Mouse (Mus musculus): ENCODE measurements around the gene Capg. TPM values are rescaled to one million over a fixed set of nuclear protein-coding genes. Genes with fewer than 3 reads are reported as not detected.

Gene Capg
- total and polyA plus RNA-seq, 3 experiments = 9.5 to 16.1 (median 10.8) TPM

GRCm38 (mm10) chr6:72552171-72553078, 8.2 kb downstream of the Capg start:
- Histone ChIP-seq H3K79me2 (replicated peaks; ENCODE audit: control insufficient read depth, insufficient read depth, low read length) (no peaks in the 10 kb centered on the region), H3K9ac (ENCODE audit: low read depth, low read length) (peak overlapping the region; percentile 66), H3K27ac (peak overlapping the region; percentile 83), H3K36me3 (ENCODE audit: control insufficient read depth, insufficient read depth, low read length) (no peaks in the 10 kb centered on the region), H3K27me3 (ENCODE audit: control insufficient read depth, insufficient read depth, low read length) (no peaks in the 10 kb centered on the region), H3K4me1 (ENCODE audit: control insufficient read depth, insufficient read depth, low read length) (peaks cover 10% of the 10 kb centered on the region), H3K4me3 (peak overlapping the region; percentile 50)
- TF ChIP-seq EP300 (IDR thresholded peaks at IDR 0.05; ENCODE audit: insufficient read depth, low read depth, low read length) = peak; percentile 81; the same call in 1 of the 2 replicates
- peak; percentile 90 for TF ChIP-seq POLR2A (IDR thresholded peaks at IDR 0.05; ENCODE audit: insufficient read depth, low read depth, low read length)
- 0 out of 2 replicates have a peak, but pooled peaks have one; percentile 11 for TF ChIP-seq CTCF (IDR thresholded peaks at IDR 0.05)
- WGBS = 14% methylated on average over 27 of the region's 27 CpGs
- DNase-seq = peak; percentile 76 to 87
- intact Hi-C loops (cut with DNase I) = no loop called here

- Histone ChIP-seq H3K4me3 (peak overlapping the region; percentile 50), H3K4me1 (ENCODE audit: control insufficient read depth, insufficient read depth, low read length) (peaks cover 10% of the 10 kb centered on the region), H3K79me2 (replicated peaks; ENCODE audit: control insufficient read depth, insufficient read depth, low read length) (no peaks in the 10 kb centered on the region), H3K27me3 (ENCODE audit: control insufficient read depth, insufficient read depth, low read length) (no peaks in the 10 kb centered on the region), H3K9ac (ENCODE audit: low read depth, low read length) (peak overlapping the region; percentile 66), H3K36me3 (ENCODE audit: control insufficient read depth, insufficient read depth, low read length) (no peaks in the 10 kb centered on the region), H3K27ac (peak overlapping the region; percentile 83)
- no peak for TF ChIP-seq EP300 (IDR thresholded peaks at IDR 0.05; ENCODE audit: insufficient read depth, low read depth, low read length)
- no peak for TF ChIP-seq CTCF (IDR thresholded peaks at IDR 0.05)
- TF ChIP-seq POLR2A (IDR thresholded peaks at IDR 0.05; ENCODE audit: insufficient read depth, low read depth, low read length) = no peak
- WGBS = 5% methylated on average over 8 of the region's 8 CpGs
- intact Hi-C loops (cut with DNase I) = no loop called here
- DNase-seq = no peak
These were observed 8.9 kb downstream of the Capg start for GRCm38 (mm10) chr6:72553079-72553412.

GRCm38 (mm10) chr6:72560801-72561200, 16.6 kb downstream of the Capg start:
- Histone ChIP-seq H3K9ac (ENCODE audit: low read depth, low read length) (no peak overlapping the region), H3K36me3 (ENCODE audit: control insufficient read depth, insufficient read depth, low read length) (no peaks in the 10 kb centered on the region), H3K4me1 (ENCODE audit: control insufficient read depth, insufficient read depth, low read length) (peaks cover under 1% of the 10 kb centered on the region), H3K4me3 (no peak overlapping the region), H3K27me3 (ENCODE audit: control insufficient read depth, insufficient read depth, low read length) (no peaks in the 10 kb centered on the region), H3K27ac (no peak overlapping the region), H3K79me2 (replicated peaks; ENCODE audit: control insufficient read depth, insufficient read depth, low read length) (no peaks in the 10 kb centered on the region)
- TF ChIP-seq POLR2A (IDR thresholded peaks at IDR 0.05; ENCODE audit: insufficient read depth, low read depth, low read length) (no peak), EP300 (IDR thresholded peaks at IDR 0.05; ENCODE audit: insufficient read depth, low read depth, low read length) (no peak), CTCF (IDR thresholded peaks at IDR 0.05) (no peak)
- WGBS = 91% methylated on average over 8 of the region's 8 CpGs
- no peak for DNase-seq
- intact Hi-C loops (cut with DNase I) = no loop called here

- Histone ChIP-seq H3K9ac (ENCODE audit: low read depth, low read length) (no peak overlapping the region), H3K4me1 (ENCODE audit: control insufficient read depth, insufficient read depth, low read length) (peaks cover 1% of the 10 kb centered on the region), H3K79me2 (replicated peaks; ENCODE audit: control insufficient read depth, insufficient read depth, low read length) (no peaks in the 10 kb centered on the region), H3K36me3 (ENCODE audit: control insufficient read depth, insufficient read depth, low read length) (no peaks in the 10 kb centered on the region), H3K4me3 (no peak overlapping the region), H3K27ac (no peak overlapping the region), H3K27me3 (ENCODE audit: control insufficient read depth, insufficient read depth, low read length) (no peaks in the 10 kb centered on the region)
- TF ChIP-seq POLR2A (IDR thresholded peaks at IDR 0.05; ENCODE audit: insufficient read depth, low read depth, low read length) (no peak), CTCF (IDR thresholded peaks at IDR 0.05) (no peak), EP300 (IDR thresholded peaks at IDR 0.05; ENCODE audit: insufficient read depth, low read depth, low read length) (no peak)
- no peak for DNase-seq
- intact Hi-C loops (cut with DNase I) = no loop called here
- WGBS = 65% methylated on average over 6 of the region's 6 CpGs
These were observed 18.3 kb downstream of the Capg start for GRCm38 (mm10) chr6:72562486-72562885.

GRCm38 (mm10) chr6:72562894-72563293, 18.7 kb downstream of the Capg start:
- TF ChIP-seq POLR2A (IDR thresholded peaks at IDR 0.05; ENCODE audit: insufficient read depth, low read depth, low read length) (no peak), CTCF (IDR thresholded peaks at IDR 0.05) (no peak), EP300 (IDR thresholded peaks at IDR 0.05; ENCODE audit: insufficient read depth, low read depth, low read length) (no peak)
- intact Hi-C loops (cut with DNase I) = no loop called here
- Histone ChIP-seq H3K4me1 (ENCODE audit: control insufficient read depth, insufficient read depth, low read length) (peaks cover 1% of the 10 kb centered on the region), H3K27ac (no peak overlapping the region), H3K79me2 (replicated peaks; ENCODE audit: control insufficient read depth, insufficient read depth, low read length) (no peaks in the 10 kb centered on the region), H3K27me3 (ENCODE audit: control insufficient read depth, insufficient read depth, low read length) (no peaks in the 10 kb centered on the region), H3K4me3 (no peak overlapping the region), H3K36me3 (ENCODE audit: control insufficient read depth, insufficient read depth, low read length) (no peaks in the 10 kb centered on the region), H3K9ac (ENCODE audit: low read depth, low read length) (no peak overlapping the region)
- DNase-seq = no peak
- 76% methylated on average over 5 of the region's 5 CpGs for WGBS

GRCm38 (mm10) chr6:72565506-72565905, 21.3 kb downstream of the Capg start:
- no peak for DNase-seq
- Histone ChIP-seq H3K4me3 (no peak overlapping the region), H3K9ac (ENCODE audit: low read depth, low read length) (no peak overlapping the region), H3K27ac (no peak overlapping the region; the same call in 1 of the 2 replicates), H3K27me3 (ENCODE audit: control insufficient read depth, insufficient read depth, low read length) (no peaks in the 10 kb centered on the region), H3K4me1 (ENCODE audit: control insufficient read depth, insufficient read depth, low read length) (peaks cover 5% of the 10 kb centered on the region), H3K36me3 (ENCODE audit: control insufficient read depth, insufficient read depth, low read length) (no peaks in the 10 kb centered on the region), H3K79me2 (replicated peaks; ENCODE audit: control insufficient read depth, insufficient read depth, low read length) (no peaks in the 10 kb centered on the region)
- intact Hi-C loops (cut with DNase I) = no loop called here
- TF ChIP-seq CTCF (IDR thresholded peaks at IDR 0.05) = no peak
- TF ChIP-seq EP300 (IDR thresholded peaks at IDR 0.05; ENCODE audit: insufficient read depth, low read depth, low read length) = no peak
- no peak for TF ChIP-seq POLR2A (IDR thresholded peaks at IDR 0.05; ENCODE audit: insufficient read depth, low read depth, low read length)
- 82% methylated on average over 7 of the region's 7 CpGs for WGBS

All from heart, adult 2 months (tissue).